Comparison of ENCODE assay signal across 8 mouse cellular contexts in the genomic region with DNA sequence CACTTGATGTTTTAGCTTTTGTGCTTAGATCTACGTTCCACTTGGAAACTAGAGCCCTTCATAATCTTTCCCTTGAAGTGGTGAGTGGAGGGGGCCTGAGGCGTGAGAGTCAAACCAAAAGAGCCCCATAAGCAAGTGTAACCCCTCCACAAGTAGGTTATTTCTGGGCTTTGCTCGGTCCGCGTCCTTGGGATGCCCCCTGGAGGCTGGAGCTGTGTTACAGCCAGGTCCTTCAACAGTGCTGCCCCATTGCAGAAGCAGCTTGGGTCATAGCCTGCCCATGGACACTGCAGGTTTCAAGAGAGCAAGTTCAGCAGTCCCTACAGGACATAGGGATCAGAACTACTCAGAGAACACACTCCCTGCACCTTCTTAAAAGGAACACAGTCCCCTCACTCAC. TPM values are rescaled to one million over a fixed set of nuclear protein-coding genes. Genes with fewer than 3 reads are reported as not detected.
DNase-seq lines count a peak whose midpoint lies in the region; ATAC-seq and TF ChIP-seq lines count a peak whose summit lies in the region.

No protein-coding gene starts in this region.

- peak; percentile 61 to 80 for DNase-seq in adrenal gland, adult (ENCODE audit: inconsistent age in 2 of 2, low spot score in 1 of 2)
- DNase-seq in adrenal gland, postnatal 4 days (ENCODE audit: low spot score in 2 of 2), result no peak
- DNase-seq in testis, postnatal 14 days (ENCODE audit: low spot score), result no peak
- DNase-seq in gastrocnemius, adult 2 months, result peak; percentile 83
- peak; percentile 78 for DNase-seq in kidney, postnatal 10 days
- peak; percentile 72 for DNase-seq in lung, embryonic 14.5 days
- peak; percentile 42 for DNase-seq in skeletal muscle tissue, adult 2 months (ENCODE audit: low read depth, low spot score)

- no peak overlapping the region for H3K9ac ChIP-seq in lung, embryonic 14.5 days

- intact Hi-C loops in gastrocnemius, adult 2 months (cut with DNase I), result loop anchor here (1.0 to 5.0 kb wide), 3 partner anchors 60 to 266 kb away; a partner anchor contains a TSS

- no peaks in the 10 kb centered on the region for H3K9me3 ChIP-seq in lung, embryonic 14.5 days (ENCODE audit: low read depth, low read length)

- H3K4me2 ChIP-seq in lung, embryonic 14.5 days, result no peak overlapping the region

- no peak overlapping the region for H3K4me3 ChIP-seq in testis, adult 2 months (ENCODE audit: control insufficient read depth, low read depth, low read length)
- H3K4me3 ChIP-seq in gastrocnemius, adult 2 months, result no peak overlapping the region
- no peak overlapping the region for H3K4me3 ChIP-seq in lung, embryonic 14.5 days (ENCODE audit: low read depth, low read length)

- H3K36me3 ChIP-seq in testis, adult 2 months (ENCODE audit: control insufficient read depth, insufficient read depth, low read length), result no peaks in the 10 kb centered on the region
- H3K36me3 ChIP-seq in lung, embryonic 14.5 days (ENCODE audit: insufficient read depth), result no peaks in the 10 kb centered on the region

- no peak for ATAC-seq in lung, embryonic 14.5 days (ENCODE audit: insufficient read depth)

- 13% methylated on average over 5 of the region's 5 CpGs for WGBS in lung, embryonic 14.5 days

- H3K27ac ChIP-seq in testis, adult 2 months (ENCODE audit: control insufficient read depth, insufficient read depth, low read depth, low read length), result no peak overlapping the region
- H3K27ac ChIP-seq in gastrocnemius, adult 2 months, result no peak overlapping the region
- H3K27ac ChIP-seq in lung, embryonic 14.5 days (ENCODE audit: low read depth), result no peak overlapping the region

- no peak for TF ChIP-seq POLR2A in testis, adult 2 months (IDR thresholded peaks at IDR 0.05; ENCODE audit: control insufficient read depth, low read depth, low read length)

- TF ChIP-seq CTCF in testis, adult 2 months (IDR thresholded peaks at IDR 0.05; ENCODE audit: control insufficient read depth, insufficient read depth, insufficient replicate concordance, low read depth, low read length), result peak; percentile 48; the same call in 1 of the 2 replicates
- TF ChIP-seq CTCF in gastrocnemius, adult 2 months (IDR thresholded peaks at IDR 0.05), result peak; percentile 91
- TF ChIP-seq CTCF in lung, embryonic 14.5 days (IDR thresholded peaks at IDR 0.05; ENCODE audit: low read depth), result peak; percentile 77

- H3K27me3 ChIP-seq in testis, adult 2 months (ENCODE audit: control insufficient read depth, insufficient read depth, low read length), result no peaks in the 10 kb centered on the region
- no peaks in the 10 kb centered on the region for H3K27me3 ChIP-seq in lung, embryonic 14.5 days (ENCODE audit: insufficient read depth, low read length)

- H3K4me1 ChIP-seq in testis, adult 2 months (ENCODE audit: control insufficient read depth, insufficient read depth, low read length), result no peaks in the 10 kb centered on the region
- no peaks in the 10 kb centered on the region for H3K4me1 ChIP-seq in lung, embryonic 14.5 days (ENCODE audit: insufficient read depth)

RNA-seq across cellular contexts. Expression of a gene that starts 11.0 kb away (rescaled TPM):
- 10 to 100 TPM; 49.7 to 52.0 TPM for total RNA-seq in adrenal gland, postnatal 4 days (2021)
- polyA plus RNA-seq in testis, adult 2 months (2012; rRNA removed), result 159 and 164 TPM in 2 replicates
- 10 to 100 TPM; 52.1 to 61.6 TPM for total RNA-seq in gastrocnemius, adult 2 months (2021)
- polyA plus RNA-seq in lung, embryonic 14.5 days (2014; fragmentation: Nextera tagmentation; extraction: Ambion mirVana), result 77.9 and 78.0 TPM in 2 replicates

RNA-seq across cellular contexts. Expression of a gene that starts 59.0 kb away (rescaled TPM):
- 10 to 100 TPM; 18.8 to 21.3 TPM for total RNA-seq in adrenal gland, postnatal 4 days (2021)
- 13.3 and 18.0 TPM in 2 replicates for polyA plus RNA-seq in testis, adult 2 months (2012; rRNA removed)
- total RNA-seq in gastrocnemius, adult 2 months (2021), result 10 to 100 TPM in 1 of 2 experiments, 1 to 10 TPM in 1; 8.1 to 11.5 TPM
- 11.8 and 12.3 TPM in 2 replicates for polyA plus RNA-seq in lung, embryonic 14.5 days (2014; fragmentation: Nextera tagmentation; extraction: Ambion mirVana)

RNA-seq across cellular contexts. Expression of a gene that starts 59.5 kb away (rescaled TPM):
- 10 to 100 TPM in 1 of 2 experiments, 1 to 10 TPM in 1; 10.0 to 12.2 TPM for total RNA-seq in adrenal gland, postnatal 4 days (2021)
- 2.1 and 12.8 TPM in 2 replicates for polyA plus RNA-seq in testis, adult 2 months (2012; rRNA removed)
- 10 to 100 TPM; 19.0 to 29.3 TPM for total RNA-seq in gastrocnemius, adult 2 months (2021)
- polyA plus RNA-seq in lung, embryonic 14.5 days (2014; fragmentation: Nextera tagmentation; extraction: Ambion mirVana), result 5.0 and 7.4 TPM in 2 replicates

Comparison
In these comparisons a context has a peak if more than half of its experiments do, and no peak if none do; other contexts are left out.
1. DNase-seq: peak in adrenal gland, adult (2 of 2), gastrocnemius, adult 2 months (single experiment), kidney, postnatal 10 days (single experiment), lung, embryonic 14.5 days (single experiment) and skeletal muscle tissue, adult 2 months (single experiment); none in adrenal gland, postnatal 4 days (0 of 2) and testis, postnatal 14 days (single experiment).
2. Peak in every context shown above with its lines, with median percentiles within 50 percentile points of each other: CTCF ChIP-seq.